Mouse (Mus musculus) layer of hippocampus, postnatal 14 days (tissue): Measurements from ENCODE around the gene Klf9. TPM values are rescaled to one million over a fixed set of nuclear protein-coding genes. Genes with fewer than 3 reads are reported as not detected.

ENCODE experiments used
- DNase-seq, 2 experiments: peaks; one replicate each; pipeline ENCODE4 v3.0.0; 2021 to 2022; ENCODE audit warnings: low spot score in 2 of 2, mixed read lengths in 1 of 2
- long read RNA-seq, 2 experiments: library from polyadenylated mRNA; stranded (forward); transcript quantifications; one replicate each; pipeline ENCODE4 v2.0.0; 2021
- total RNA-seq, 2 experiments: library from RNA; stranded (reverse); gene quantifications; 2 replicates each; pipeline ENCODE4 v1.2.3; 2021

Gene Klf9
- 100 to 1,000 TPM; 185 to 203 TPM for total RNA-seq
- long read RNA-seq, experiment 1, full-length matches to known transcripts, result 38 of 293 reads
- long read RNA-seq, experiment 1, partial matches to known transcripts, result 254 of 293 reads
- long read RNA-seq, experiment 1, other reads (novel, unspliced or antisense), result 1 of 293 reads
- long read RNA-seq, experiment 2, full-length matches to known transcripts, result 36 of 392 reads
- long read RNA-seq, experiment 2, partial matches to known transcripts, result 0 of 392 reads
- long read RNA-seq, experiment 2, other reads (novel, unspliced or antisense), result 356 of 392 reads

DNA sequence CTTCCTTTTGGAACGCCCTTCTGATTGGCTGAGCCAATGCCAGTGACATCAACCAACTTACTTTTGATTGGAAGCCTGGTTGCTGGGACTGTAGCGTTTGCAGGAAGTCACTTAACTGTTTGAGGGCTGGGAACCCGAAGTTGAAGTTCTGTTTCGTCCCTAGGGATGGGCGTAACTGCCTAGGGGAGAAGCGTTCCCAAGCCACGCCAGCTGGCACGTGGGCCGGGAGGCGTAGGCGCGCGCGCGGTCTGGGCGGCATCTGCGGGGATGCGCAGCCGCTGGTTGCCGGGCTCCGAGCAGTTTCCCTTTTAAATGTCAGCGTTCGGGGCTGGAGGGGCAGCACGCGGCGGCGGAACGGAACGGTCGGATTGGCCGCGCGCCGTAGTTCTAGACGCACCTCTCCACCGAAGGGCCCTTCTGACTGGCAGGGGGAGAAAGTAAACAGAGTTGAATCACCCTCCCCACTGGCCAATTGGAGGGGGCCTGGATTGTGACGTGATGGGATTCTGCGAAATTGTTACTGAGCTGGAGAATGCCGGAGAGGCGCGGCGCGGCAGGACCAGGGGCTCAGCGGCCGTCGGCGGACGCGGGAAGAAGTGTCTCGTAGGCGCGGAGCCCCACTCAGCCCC is at the start of gene Klf9:
Gene Klf9, plus strand, starts transcription at position 538 of the 629 bp plus-strand sequence.
- DNase-seq, result peak; percentile 98 to 99

DNA sequence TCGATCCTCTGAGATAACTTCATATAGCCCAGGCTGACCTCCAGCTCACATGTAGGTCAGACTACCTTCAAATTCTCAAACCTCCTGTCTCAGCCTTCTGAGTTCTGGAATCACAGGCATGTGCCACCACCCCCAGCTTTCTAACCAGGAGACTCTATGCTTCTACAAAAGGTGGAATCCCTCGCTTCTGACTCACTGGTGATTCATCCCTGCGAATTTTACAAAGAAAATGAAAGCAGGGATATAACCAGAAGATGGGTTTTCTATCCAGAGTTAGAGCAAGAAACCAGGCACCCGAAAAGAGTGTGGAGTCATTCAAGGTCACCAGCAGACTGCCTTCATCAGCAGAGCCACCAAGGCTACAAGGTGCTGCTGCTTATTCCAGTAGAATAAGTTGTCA is 49.4 kb upstream of the Klf9 start:
- no peak for DNase-seq

DNA sequence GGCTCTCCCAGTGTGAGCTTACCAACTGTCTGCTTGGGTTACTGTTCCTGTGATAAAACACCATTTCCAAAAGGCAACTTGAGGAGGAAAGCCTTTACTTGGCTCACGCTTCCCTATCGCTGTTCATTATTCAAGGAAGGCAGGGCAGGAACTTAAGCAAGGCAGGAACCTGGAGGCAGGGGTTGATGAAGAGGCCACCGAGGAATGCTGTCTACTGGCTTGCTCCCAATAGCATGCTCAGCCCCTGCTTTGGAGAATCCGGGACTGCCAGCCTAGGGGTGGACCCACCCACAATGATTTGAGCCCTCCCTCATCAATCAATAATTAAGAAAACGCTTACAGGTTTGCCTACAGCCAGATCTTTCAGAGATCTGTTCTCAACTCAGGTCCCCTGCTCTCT is 47.5 kb upstream of the Klf9 start:
- no peak for DNase-seq

DNA sequence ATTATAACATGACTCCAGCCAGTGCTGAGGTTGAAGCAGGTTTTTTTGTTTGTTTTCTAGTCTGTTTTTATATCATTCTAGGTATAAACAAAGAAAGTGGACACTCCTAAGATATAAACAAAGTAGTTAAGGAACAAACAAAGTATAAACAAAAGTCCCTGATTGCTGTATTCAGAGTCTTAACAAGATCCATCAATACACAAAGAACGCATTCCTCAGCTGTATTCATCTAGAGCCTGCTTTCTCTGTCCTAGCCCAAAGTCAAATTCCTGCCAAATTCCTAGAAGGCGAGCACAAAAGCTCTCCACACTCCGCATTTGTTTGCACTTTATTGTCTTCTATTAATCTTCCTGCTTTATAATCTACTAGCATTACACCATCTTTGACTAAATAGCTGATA is 46.1 kb upstream of the Klf9 start:
- no peak for DNase-seq

DNA sequence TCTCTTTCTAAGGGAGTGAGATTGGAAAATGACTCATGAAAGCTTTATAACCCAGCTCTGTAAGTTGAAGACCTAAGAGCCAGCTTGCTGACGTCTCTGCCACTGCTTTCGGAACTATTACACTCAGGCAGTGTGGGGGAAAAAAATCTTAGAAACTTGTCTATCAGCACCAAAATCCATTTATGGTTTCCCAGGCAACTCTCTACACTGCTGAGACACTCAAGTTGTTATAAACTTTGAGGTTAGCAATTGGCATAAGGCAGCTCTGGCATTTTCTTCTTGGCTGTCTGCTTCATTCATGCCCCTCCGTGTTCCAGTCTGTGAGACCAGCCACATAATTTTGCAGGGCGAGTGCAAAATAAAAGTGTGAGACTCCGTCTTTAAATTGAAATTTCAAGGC is 34.2 kb upstream of the Klf9 start:
- peak in 1 of 2 experiments; percentile 20 for DNase-seq

DNA sequence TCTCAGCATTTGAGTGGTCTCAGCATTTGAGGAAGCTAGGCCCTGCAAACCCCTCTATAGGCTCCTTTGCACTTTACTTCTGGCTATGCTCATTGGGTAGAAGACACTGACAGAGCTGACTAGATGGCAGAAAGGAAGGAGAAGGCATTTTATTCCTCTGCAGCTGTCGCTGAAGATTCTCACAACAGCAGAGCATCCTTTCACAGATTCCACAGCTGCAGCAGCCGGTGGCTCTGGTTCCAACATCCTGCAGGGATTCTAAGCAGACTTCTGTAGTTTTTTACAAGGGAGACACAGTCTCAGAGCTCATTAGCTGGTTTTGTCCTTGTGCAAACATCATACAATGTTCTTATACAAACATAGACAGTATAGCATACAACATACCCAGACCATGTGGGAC is 33.7 kb upstream of the Klf9 start:
- peak; percentile 13 to 28 for DNase-seq

DNA sequence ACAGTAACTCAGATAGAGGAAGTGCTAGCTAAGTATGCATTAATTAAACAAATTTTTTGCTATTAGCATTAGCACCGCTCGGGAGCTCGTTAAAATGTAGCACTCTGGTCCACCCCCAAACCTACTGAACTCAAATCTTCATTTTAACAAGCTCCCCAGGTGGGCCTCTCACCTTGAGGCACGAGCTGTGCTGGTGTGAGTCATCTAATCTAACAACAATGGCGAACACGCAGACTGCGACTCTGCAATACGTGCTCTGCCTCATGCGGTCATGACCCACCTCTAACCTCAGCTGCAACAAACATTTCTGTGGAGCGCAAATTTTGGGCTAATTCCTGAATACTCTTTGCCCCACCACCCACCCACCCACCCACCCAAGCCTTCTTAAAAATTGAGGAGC is 19.2 kb upstream of the Klf9 start:
- no peak for DNase-seq

DNA sequence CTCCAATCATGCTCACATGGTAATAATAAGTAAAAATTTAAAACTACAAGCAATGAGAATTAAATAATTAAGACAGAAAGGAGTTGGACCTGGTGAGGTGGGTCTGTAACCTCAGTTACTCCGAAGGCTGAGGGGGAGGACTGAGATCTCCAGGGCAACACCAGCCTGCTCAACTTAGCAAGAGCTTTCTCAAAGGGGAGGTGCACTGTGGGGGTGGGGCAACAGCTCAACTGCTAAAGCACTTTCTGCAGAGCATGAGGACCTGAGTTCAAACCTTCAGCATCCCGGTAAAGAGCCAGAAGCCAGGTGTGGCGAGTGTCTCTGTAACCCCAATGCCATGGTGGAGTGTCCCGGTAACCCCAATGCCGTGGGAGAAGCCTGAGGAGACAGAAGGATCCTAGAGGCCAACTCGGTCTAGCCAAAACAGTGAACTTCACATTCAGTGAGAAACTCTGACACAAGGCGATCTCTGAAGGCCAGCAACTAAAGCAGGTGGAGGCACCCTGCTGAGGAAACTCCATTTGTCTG is 16.9 kb upstream of the Klf9 start:
- no peak for DNase-seq

DNA sequence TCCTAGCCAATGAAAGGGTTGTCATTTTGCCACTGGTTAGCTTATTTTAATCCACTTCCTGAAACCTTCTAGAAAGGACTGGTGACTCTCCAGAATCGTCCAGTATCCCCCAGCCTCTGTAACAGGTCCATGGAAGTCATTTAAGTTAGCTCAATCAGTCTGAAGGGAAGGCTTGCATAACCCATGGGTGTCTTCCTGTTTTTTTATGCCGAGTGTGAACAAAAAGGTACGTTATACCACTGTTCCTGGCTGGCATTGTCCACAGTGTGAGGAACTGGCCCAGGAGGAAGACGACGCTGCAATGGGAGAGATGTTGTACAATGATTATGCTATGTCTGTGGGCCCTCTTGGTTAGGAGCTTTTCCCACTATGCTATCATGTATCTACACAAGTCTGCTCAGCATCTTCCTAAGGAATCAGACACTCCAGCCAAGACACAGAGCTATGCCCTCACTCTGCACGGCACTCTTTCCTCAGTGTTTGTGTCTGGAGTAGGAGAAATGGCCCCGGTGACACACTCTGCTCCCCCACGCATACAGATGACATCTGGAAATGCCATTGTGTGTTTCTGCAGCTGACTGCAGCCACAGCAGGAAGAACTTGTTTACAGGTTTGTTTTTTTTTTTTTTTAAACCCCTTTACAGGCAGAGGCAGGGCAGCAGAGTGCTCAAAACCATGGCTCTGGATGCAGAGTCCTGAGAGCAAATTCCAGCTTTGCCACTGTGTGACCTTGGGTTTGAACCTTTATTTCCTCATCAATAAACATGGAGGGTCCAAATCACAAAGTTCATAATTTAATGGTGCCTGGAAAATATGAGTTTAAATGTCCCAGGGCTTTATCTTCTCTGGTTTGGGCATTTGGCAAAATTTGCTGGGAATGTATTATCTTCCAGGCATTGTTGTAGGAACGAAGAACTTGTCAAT is 15.5 kb upstream of the Klf9 start:
- DNase-seq, result no peak

DNA sequence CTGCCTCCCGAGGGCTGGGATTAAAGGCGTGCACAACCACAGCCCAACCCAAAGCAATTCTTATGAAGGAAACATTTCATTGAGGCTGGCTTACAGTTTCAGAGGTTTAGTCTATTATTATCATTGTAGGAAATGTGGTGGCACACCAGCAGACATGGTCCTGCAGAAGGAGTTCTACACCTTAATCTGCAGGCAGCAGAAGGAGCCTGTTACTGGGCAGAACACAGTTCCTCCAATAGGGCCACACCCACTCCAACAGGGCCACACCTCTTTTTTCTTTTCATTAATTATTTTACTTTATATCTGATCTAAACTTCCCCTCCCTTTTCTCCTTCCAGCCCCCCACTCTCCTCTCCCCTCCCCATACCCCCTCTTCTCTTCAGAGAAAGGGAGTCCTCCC is 11.1 kb upstream of the Klf9 start:
- DNase-seq, result no peak

DNA sequence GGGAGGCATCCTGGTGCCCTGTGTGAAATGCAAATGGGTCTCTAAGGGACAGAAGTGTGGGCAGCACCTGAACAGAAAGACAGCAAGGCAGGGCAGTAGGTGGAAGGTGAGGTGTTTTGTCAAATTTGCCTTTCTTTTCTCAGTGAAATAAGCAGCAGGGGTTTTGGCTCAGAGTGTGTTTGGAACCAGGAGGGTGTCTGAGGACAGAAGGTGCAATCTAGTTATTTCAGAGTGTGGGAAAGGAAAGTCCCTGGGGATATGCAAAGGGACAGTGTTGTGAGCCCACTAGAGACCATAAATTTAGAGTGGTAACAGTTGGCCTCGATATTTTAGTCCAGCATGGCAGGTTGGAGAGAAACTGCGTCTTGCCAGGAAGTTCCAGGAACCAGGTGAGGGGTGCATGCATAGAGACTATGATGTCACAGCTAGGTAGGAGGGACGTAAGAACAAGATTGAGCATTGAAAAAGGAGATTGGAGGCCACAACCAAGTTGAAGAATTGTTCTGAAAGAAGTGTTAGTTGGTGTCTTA is 8.9 kb upstream of the Klf9 start:
- no peak for DNase-seq

DNA sequence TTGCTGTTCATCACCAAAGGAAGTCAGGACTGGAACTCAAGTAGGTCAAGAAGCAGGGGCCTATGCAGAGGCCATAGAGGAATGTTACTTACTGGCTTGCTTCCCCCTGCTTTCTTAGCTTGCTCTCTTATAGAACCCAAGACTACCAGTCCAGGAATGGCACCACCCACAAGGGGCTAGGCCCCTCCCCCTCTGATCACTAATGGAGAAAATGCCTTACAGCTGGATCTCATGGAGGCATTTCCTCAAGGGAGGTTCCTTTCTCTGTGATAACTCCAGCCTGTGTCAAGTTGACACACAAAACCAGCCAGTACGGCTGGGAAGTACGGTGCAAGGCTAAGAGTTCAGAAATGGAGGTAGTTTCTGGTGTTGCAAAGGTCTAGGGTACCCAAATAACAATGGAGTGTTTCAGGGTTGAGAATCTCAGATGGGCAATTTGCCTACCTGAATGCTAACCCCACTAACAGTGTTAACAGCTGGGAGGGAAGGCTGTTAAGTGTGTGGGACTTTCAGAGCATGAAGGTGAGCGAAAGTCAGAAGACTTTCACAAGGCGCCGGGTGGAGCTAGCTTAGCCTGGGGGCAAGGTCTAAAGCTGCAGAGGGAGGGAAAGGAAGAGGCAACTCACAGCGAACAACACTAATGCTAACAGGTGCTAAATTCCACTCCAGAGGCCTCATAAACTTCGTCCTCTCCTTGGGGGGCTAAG is 8.2 kb upstream of the Klf9 start:
- DNase-seq, result no peak

DNA sequence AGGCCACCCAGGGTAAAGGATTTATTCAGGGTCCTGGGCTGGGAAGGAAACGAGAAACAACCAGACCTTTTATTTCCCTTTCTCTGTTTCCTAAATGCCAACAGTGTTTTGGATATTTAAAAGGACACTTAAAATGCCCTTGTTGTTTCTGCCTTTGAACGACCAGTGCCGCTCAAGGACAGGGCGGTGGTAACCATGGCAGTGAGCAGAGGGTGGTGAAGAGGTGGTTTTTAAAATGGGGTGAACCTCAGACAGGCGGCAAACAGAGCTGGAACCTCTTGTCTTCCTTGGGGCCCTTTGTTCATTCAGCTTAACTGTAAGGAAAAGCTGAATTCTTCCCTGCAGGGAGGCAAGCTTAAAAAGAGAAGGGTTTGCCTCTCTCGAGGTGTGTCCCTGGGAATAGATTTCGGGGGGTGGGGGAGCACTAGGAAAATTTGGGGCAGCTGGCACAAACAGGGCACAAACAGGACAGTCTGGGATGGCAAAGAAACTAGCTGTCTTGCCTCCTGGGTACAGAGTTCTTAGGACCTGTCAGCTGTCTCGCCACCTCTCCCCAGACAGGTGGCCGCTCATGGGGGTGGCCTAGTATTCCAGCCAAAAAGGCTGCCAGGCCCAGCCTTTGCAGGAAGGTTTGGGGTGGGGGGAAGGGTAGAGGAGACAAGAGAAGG is 7.5 kb upstream of the Klf9 start:
- peak; percentile 47 to 67 for DNase-seq

DNA sequence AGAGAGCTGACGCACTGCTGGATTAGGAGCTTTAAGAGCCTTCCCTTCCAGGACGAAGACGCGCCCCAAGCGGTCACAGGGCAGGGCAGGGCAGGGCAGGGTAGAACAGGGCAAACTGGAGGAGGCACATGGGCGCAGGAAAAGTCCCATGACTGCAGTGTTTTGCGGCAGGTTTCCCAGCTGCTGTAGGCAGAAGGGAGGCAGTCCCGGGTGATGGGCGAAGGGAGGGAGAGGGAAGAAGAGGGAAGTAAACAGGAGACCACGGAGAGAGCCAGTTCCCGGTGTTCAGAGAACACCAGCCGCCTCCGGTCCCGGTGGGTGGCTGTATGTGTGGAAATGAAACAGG is 7.0 kb upstream of the Klf9 start:
- DNase-seq, result peak; percentile 78 to 89

DNA sequence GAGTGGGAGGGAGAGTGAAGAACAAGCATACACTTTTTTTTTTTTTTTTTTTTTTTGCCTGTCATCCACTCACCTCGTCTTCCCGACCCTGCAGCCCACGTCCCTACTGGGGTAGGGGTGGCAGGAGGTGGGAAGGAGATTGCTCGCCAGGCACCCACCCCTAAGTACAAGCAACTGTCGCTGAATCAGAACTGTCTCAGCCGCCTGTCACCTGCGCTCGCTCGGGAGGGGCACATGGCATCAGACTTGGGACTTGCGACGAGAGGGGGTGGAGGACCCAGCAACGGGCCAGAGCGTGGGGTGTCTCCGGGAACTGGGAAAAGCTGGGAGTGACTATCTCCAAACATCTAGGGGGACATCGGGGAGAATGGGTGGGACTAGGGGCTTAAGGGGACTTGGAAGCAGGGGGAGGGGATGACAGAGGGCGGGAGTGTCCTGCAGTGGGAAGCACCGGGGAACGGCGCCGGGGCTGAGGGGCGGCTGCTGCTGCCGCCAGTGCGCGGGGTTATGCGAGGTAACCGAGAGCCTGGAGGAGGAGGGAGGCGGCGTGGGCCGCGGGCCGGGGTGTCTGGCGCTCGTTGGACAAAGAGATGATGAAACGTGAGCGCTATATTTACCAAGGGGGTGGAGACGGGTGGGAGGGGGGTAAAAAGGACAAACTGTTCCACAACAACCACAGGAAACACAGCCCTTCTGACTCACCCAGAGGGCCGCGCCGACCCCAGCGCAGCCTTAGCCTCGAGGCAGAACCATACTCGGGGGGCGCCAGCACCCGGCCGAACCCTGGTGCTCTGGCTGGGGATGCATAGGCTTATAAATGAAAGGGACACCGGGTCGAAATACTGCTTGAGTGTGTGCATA is 6.4 kb upstream of the Klf9 start:
- peak; percentile 85 to 88 for DNase-seq

DNA sequence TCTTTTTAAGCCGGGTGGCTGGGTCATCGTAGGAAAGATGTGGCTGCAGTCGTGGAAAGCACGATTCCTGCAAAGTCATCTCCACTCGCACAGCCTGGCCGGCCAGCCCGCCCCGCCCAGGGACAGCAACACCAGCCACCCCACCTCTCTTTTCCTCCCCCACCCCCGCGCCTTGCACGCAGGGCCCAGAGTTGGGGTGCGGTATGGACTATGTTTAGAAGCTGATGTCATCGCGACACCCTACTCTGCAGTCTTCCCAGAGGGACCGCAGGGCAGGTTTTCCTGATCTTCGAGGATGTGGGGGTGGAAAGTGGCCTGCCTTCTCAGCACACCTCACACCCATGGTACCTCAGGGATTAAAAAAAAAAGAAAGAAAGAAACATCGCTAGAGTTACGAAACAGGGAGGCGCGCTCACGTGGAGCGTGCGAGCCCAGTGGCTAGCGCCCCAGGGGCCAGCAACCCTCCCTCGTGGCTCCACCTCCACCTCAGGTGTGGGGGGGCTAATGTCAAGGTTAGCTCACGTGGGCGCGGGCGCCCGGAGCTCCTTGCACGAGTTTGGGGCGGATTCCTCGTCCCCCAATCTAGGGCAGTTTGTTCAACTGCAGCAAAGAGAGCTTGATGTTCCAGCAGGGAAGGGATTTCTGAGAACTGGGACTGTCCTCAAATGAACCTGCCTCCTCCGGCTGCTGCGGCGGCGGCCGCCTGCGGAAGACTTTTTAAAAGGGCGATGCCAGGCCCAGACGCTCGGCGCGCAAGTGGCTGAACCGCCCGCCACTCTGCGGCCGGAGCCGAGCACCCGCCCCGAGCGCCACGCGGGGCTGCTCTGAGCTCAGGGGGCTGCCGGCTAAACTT is 5.5 kb upstream of the Klf9 start:
- DNase-seq, result peak; percentile 89 to 93

DNA sequence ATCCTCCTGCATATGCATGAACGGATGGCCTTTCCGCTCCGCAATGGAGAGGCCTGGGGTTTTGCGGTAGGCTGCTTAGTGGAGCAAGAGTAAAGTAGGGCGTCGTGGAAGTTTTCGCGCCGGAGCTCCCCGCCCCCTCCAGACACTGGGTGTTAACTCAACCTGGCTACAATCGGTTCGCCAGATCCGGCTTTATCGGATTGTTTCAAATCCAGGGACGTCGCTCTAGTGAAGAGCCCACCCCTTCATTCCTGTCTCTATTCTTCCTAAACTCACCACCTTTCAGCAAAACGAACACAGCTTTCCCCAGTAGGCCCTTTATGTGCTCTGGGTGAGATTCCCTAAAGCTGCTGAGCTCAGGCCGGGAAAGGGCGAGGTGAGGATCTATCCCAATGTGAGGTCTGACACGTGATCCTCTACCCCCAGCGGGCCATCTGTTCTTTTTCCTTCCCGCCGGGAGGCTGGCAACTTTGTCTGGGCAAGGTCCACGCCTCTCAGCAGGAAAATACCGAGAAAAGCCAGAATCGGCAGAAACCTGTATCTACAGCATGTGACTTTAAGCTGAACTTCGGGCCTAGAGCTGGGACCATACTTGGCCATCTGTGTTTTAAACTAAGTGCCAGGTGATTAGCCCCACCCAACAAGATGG is 4.7 kb upstream of the Klf9 start:
- DNase-seq, result peak; percentile 63 to 74

DNA sequence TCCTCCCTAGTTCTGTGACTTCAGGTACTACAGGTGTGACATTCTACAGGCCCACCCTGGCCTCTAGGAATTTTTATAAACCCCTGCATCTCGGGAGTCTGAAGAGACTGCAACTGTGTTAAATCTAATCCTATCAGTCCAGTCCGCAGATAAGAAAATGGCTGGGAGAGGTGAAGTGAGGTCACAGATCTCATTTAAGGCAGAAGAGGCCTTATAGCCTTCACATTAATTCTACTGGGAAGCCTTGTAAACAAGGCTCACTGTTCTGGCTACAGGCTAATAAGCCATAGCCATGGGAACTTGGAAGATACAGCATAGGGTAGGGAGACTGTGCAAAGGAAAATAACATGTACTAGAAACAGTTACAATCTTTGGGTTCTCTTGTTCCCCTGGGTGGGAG is 3.7 kb upstream of the Klf9 start:
- no peak for DNase-seq
